Mouse (Mus musculus) limb, embryonic 14.5 days (tissue): ENCODE measurements around the gene Srms. TPM values are rescaled to one million over a fixed set of nuclear protein-coding genes. Genes with fewer than 3 reads are reported as not detected.

Experiments used
- ATAC-seq: fragments of 200-750 bp; cut with Nextera tagmentation; 2 replicates; pipeline ENCODE4 v1.8.0; 2017; ENCODE audit warnings: low read depth, moderate number of reproducible peaks, moderate TSS enrichment; ENCODE audit not compliant: low FRiP score
- DNase-seq: peaks from one replicate; pipeline ENCODE4 v3.0.0-alpha.2; 2015; ENCODE audit warnings: low spot score
- H3K27ac ChIP-seq: fragments of 300-500 bp; sonication (generic); replicated peaks from 2 replicates; pipeline ENCODE4 v1.5.1; 2014; ENCODE audit warnings: low read depth, mild to moderate bottlenecking, low read length, moderate library complexity, mixed read lengths
- H3K27me3 ChIP-seq: fragments of 300-500 bp; sonication (generic); 2 replicates; pipeline ENCODE4 v1.6.1; 2014; ENCODE audit warnings: low read length, mixed read lengths; ENCODE audit not compliant: control insufficient read depth, insufficient read depth
- H3K36me3 ChIP-seq: fragments of 300-500 bp; sonication (generic); 2 replicates; pipeline ENCODE4 v1.6.1; 2014; ENCODE audit warnings: mild to moderate bottlenecking, low read length, moderate library complexity, mixed read lengths; ENCODE audit not compliant: control insufficient read depth, insufficient read depth
- H3K4me1 ChIP-seq: fragments of 300-500 bp; sonication (generic); 2 replicates; pipeline ENCODE4 v1.6.1; 2014; ENCODE audit warnings: antibody characterized with exemption, low read length, mixed read lengths; ENCODE audit not compliant: control insufficient read depth, insufficient read depth
- H3K4me2 ChIP-seq: fragments of 300-500 bp; sonication (generic); replicated peaks from 2 replicates; pipeline ENCODE4 v1.6.1; 2014; ENCODE audit warnings: low read depth, mild to moderate bottlenecking, low read length, moderate library complexity; ENCODE audit not compliant: severe bottlenecking
- H3K4me3 ChIP-seq: fragments of 300-500 bp; sonication (generic); replicated peaks from 2 replicates; pipeline ENCODE4 v1.5.1; 2014; ENCODE audit warnings: low read length
- H3K9ac ChIP-seq: fragments of 300-500 bp; sonication (generic); 2 replicates; pipeline ENCODE4 v1.6.1; 2014; ENCODE audit warnings: mild to moderate bottlenecking, low read depth, low read length, moderate library complexity; ENCODE audit not compliant: severe bottlenecking
- H3K9me3 ChIP-seq: fragments of 300-500 bp; sonication (generic); 2 replicates; pipeline ENCODE4 v1.6.1; 2016; ENCODE audit warnings: low read length; ENCODE audit not compliant: control insufficient read depth
- POLR2A ChIP-seq: fragments of 200-500 bp; IDR thresholded peaks from 2 replicates; pipeline ENCODE4 v1.8.0; 2012; ENCODE audit warnings: inconsistent platforms, mild to moderate bottlenecking, moderate library complexity, borderline replicate concordance; ENCODE audit not compliant: insufficient read depth, insufficient read length; ENCODE audit errors: extremely low read depth
- WGBS: fragments of 180-500 bp; shearing (Covaris S2); extraction: QIAGEN DNeasy Blood & Tissue Kit; methylation state at CpG from one replicate; pipeline ENCODE4 v1.1.7; 2014; 5-methylcytosine and 5-hydroxymethylcytosine counted together
- polyA plus RNA-seq, 2 experiments: library from polyadenylated mRNA; depleted of rRNA in 1 of 2; stranded (reverse) in 1 of 2; unstranded in 1 of 2; fragments of >200 nt; fragmentation: Nextera tagmentation in 1 of 2; extraction: Ambion mirVana in 1 of 2; gene quantifications; 2 replicates each; pipeline versions ENCODE4 v1.2.1 to v1.2.3; 2012 to 2014

The Srms gene
- 0.05 and 0.13 TPM in 2 replicates for polyA plus RNA-seq (2012; rRNA removed)
- polyA plus RNA-seq (2014; fragmentation: Nextera tagmentation; extraction: Ambion mirVana): 0.07 TPM in 1 of 2 replicates, not detected in the other

DNA sequence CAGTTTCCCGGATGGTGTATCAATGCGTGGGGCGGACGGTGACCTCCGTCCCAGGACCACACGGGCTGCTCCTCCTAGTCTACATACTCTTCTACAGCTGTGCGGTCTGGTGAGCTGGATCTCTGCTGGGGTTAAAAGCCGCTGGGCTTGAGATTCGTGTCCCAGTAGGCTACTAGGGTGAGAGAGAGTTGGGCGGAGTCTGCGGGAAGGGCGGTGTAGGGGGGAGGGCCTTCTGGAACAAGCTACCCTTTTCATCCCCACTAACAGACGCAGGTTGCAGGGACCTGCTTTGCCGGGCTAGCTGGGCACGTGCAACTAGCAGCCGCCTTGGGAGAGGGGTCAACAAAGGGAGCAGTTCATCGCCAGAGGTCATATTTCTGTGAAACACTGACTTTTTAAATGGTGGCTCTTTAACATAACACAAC, at the start of gene Srms:
Srms (minus strand) TSS at position 165 of the 425 bp plus-strand sequence.
- ATAC-seq: peak; percentile 44; the same call in 1 of the 2 replicates
- H3K27ac ChIP-seq: no peak within 1 kb of the TSS
- DNase-seq: peak; percentile 14

DNA sequence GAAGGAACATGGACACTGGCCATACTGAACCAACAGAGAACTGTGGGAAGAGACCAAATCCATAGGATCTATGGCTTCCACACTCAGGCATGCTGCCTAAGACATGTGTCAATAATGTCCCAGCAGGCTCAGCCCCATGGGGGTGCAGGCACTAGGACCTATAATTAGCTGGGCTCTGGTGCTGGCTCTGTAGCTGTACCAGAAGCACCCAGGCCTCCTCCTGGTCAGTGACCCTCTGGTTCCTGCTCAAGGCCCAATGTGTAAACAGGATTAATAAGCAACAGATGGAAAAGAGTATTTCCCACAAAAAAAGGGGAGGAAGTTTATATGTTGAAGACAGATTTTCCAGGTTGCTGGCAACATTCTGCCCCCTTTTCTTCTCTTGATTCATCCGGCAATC, 40.3 kb upstream of the Srms start:
- H3K27ac ChIP-seq: no peak overlapping the region
- H3K27me3 ChIP-seq: no peaks in the 10 kb centered on the region
- H3K4me1 ChIP-seq: no peaks in the 10 kb centered on the region
- ATAC-seq (no peak), DNase-seq (no peak)
- no peak overlapping the region for H3K4me3 ChIP-seq
- no peaks in the 10 kb centered on the region for H3K9me3 ChIP-seq
- no peak overlapping the region for H3K9ac ChIP-seq
- H3K4me2 ChIP-seq: no peak overlapping the region
- WGBS: 90% methylated on average over 1 of the region's 1 CpGs
- peaks cover 57% of the 10 kb centered on the region for H3K36me3 ChIP-seq
- TF ChIP-seq POLR2A: no peak

More for the DNA sequence above, at the start of gene Srms:
- no peak for TF ChIP-seq POLR2A
- H3K9me3 ChIP-seq: no peaks in the 10 kb centered on the region
- 0 out of 2 replicates have a peak within 1 kb of the TSS, but pooled peaks have one; percentile 25 for H3K9ac ChIP-seq
- H3K36me3 ChIP-seq: no peaks in the 10 kb centered on the region
- H3K4me1 ChIP-seq: no peaks in the 10 kb centered on the region
- 1% methylated on average over 17 of the region's 17 CpGs for WGBS
- H3K4me3 ChIP-seq: peak within 1 kb of the TSS; percentile 25
- H3K27me3 ChIP-seq: peaks cover 31% of the 10 kb centered on the region
- peak within 1 kb of the TSS; percentile 47 for H3K4me2 ChIP-seq

DNA sequence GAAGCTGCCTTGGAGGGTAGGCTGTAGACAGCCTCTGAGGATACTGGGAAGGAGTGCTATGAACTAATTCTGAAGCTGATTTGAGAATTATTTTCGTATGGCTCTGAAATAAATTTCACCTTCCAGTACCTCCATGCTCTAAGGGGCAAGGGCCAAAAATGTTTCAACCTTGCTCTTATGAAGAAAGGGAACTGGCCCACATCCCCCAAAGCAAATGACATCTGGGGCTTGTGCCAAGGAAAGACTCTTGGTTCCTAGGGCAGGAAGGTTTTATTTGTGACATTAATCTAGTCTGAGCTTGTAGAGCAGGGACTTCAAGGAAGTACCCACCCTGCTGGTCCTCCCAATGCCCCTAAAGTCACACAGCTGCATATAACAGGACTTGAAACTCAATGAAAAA, 38.9 kb upstream of the Srms start:
- Histone ChIP-seq H3K27me3 (no peaks in the 10 kb centered on the region), H3K4me2 (no peak overlapping the region), H3K4me3 (no peak overlapping the region), H3K36me3 (peaks cover 54% of the 10 kb centered on the region), H3K9ac (no peak overlapping the region), H3K27ac (no peak overlapping the region), H3K9me3 (no peaks in the 10 kb centered on the region), H3K4me1 (no peaks in the 10 kb centered on the region)
- ATAC-seq (no peak), DNase-seq (no peak)
- WGBS: 89% methylated on average over 1 of the region's 1 CpGs
- TF ChIP-seq POLR2A: no peak

DNA sequence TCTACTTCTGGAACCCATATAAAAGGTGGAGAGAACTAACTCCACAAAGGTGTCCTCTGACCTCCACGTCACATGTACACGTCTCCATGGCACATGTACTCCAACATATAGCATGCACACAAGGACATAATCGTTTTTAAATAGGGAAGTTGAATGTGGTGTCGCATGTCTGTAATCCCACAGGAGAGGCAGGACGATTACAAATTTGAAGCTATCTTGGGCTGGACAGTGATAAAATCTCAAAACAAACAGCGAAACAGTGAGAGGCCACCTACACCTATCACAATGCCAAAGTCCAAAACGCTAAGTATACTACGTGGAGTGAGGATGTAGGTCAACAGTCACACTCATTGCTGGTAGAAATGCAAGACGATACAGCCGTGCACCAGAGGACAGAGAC, 36.2 kb upstream of the Srms start:
- WGBS: 83% methylated on average over 10 of the region's 10 CpGs

DNA sequence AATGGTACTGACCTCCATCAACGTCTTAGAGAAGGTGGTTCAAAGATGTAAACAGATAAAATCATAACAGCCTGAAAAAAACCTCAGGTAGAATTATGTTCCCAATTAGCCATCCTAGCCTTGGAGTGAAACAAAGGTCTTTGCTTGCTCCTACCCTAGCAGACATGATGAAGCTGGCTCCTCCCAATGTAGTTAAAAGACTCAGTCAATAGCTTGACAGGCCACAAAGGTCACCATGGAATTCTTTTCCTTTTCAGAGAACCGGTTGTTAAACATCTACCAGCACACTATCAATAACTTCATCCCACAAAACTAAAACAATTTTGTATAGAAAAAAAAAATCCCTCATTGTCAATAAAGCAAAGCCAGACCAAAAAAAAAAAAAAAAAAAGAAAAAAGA, 32.0 kb upstream of the Srms start:
- H3K27ac ChIP-seq: no peak overlapping the region
- no peak for TF ChIP-seq POLR2A
- H3K36me3 ChIP-seq: no peaks in the 10 kb centered on the region
- peaks cover 6% of the 10 kb centered on the region for H3K4me1 ChIP-seq
- H3K4me3 ChIP-seq: no peak overlapping the region
- H3K9ac ChIP-seq: no peak overlapping the region
- ATAC-seq (no peak), DNase-seq (no peak)
- H3K4me2 ChIP-seq: no peak overlapping the region
- H3K9me3 ChIP-seq: no peaks in the 10 kb centered on the region
- 47% methylated on average over 2 of the region's 2 CpGs for WGBS
- no peaks in the 10 kb centered on the region for H3K27me3 ChIP-seq

More for the DNA sequence above, 36.2 kb upstream of the Srms start:
- Histone ChIP-seq H3K36me3 (peaks cover 32% of the 10 kb centered on the region), H3K27me3 (no peaks in the 10 kb centered on the region), H3K4me3 (no peak overlapping the region), H3K4me1 (no peaks in the 10 kb centered on the region), H3K9me3 (no peaks in the 10 kb centered on the region), H3K27ac (no peak overlapping the region), H3K4me2 (no peak overlapping the region), H3K9ac (no peak overlapping the region)
- TF ChIP-seq POLR2A: no peak
- DNase-seq (no peak), ATAC-seq (no peak)
